Mouse (Mus musculus) forelimb bud, embryonic 11.5 days (tissue): ENCODE results near the gene Map2.

Source experiments
- DNase-seq: peaks from one replicate; pipeline ENCODE4 v3.0.0-alpha.2; 2012; ENCODE audit warnings: low read depth, low spot score

Map2 gene

GRCm38 (mm10) chr1:66292121-66292881 is 117.2 kb downstream of the Map2 start:
- DNase-seq: no peak

GRCm38 (mm10) chr1:66299376-66299775 is 124.3 kb downstream of the Map2 start:
- DNase-seq: no peak

GRCm38 (mm10) chr1:66320378-66321135 is 145.5 kb downstream of the Map2 start:
- DNase-seq: no peak

- DNase-seq: no peak
Observed at GRCm38 (mm10) chr1:66321136-66321502, 146.0 kb downstream of the Map2 start.

- peak; percentile 40 for DNase-seq
Observed at GRCm38 (mm10) chr1:66321631-66322142, 146.6 kb downstream of the Map2 start.

GRCm38 (mm10) chr1:66323461-66323860 is 148.4 kb downstream of the Map2 start:
- no peak for DNase-seq

GRCm38 (mm10) chr1:66324951-66325350 is 149.9 kb downstream of the Map2 start:
- no peak for DNase-seq

- DNase-seq: peak; percentile 48
Observed at GRCm38 (mm10) chr1:66328996-66329395, 153.9 kb downstream of the Map2 start.

- DNase-seq: no peak
Observed at GRCm38 (mm10) chr1:66329534-66329933, 154.5 kb downstream of the Map2 start.

GRCm38 (mm10) chr1:66335724-66336284 is 160.7 kb downstream of the Map2 start:
- no peak for DNase-seq

- no peak for DNase-seq
Observed at GRCm38 (mm10) chr1:66339213-66339612, 164.1 kb downstream of the Map2 start.

GRCm38 (mm10) chr1:66348404-66349165 is 173.5 kb downstream of the Map2 start:
- no peak for DNase-seq

GRCm38 (mm10) chr1:66349166-66349835 is 174.2 kb downstream of the Map2 start:
- DNase-seq: no peak

GRCm38 (mm10) chr1:66351366-66351765 is 176.3 kb downstream of the Map2 start:
- no peak for DNase-seq

- no peak for DNase-seq
Observed at GRCm38 (mm10) chr1:66361799-66362198, 186.7 kb downstream of the Map2 start.

GRCm38 (mm10) chr1:66363285-66363684 is 188.2 kb downstream of the Map2 start:
- DNase-seq: no peak

- DNase-seq: no peak
Observed at GRCm38 (mm10) chr1:66364386-66364785, 189.3 kb downstream of the Map2 start.

- DNase-seq: no peak
Observed at GRCm38 (mm10) chr1:66365600-66365999, 190.5 kb downstream of the Map2 start.

- DNase-seq: no peak
Observed at GRCm38 (mm10) chr1:66369486-66369885, 194.4 kb downstream of the Map2 start.

- peak; percentile 20 for DNase-seq
Observed at GRCm38 (mm10) chr1:66371371-66371770, 196.3 kb downstream of the Map2 start.

- DNase-seq: no peak
Observed at GRCm38 (mm10) chr1:66386321-66386720, 211.2 kb downstream of the Map2 start.
